Comparison of ENCODE assay signal across 19 mouse cellular contexts in genomic region chr6:35462484-35462883, GRCm38 (mm10).
DNase-seq lines count a peak whose midpoint lies in the region; ATAC-seq lines count a peak whose summit lies in the region.
"Had no signal": no experiment of that assay in that cellular context is flagged by ENCODE, and none has a peak within 500 bp of the region (broad histone marks: within the 10 kb centered on the region; RNA-seq: fewer than 3 reads in every experiment).

No protein-coding gene starts in this region.

- peak; percentile 83 for ATAC-seq in CD4-positive, CD25-positive, alpha-beta regulatory T cell, adult 4 months
- peak; percentile 83 for ATAC-seq in granulocyte monocyte progenitor cell, adult 5-6 weeks (replicated peaks; ENCODE audit: poor library complexity, severe bottlenecking)
- ATAC-seq in neutrophil, adult 5-6 weeks (ENCODE audit: extremely low read depth, insufficient number of reproducible peaks, low FRiP score, poor library complexity, severe bottlenecking): peak; percentile 84
- ATAC-seq: forebrain, postnatal 0 days; hindbrain, postnatal 0 days; lung, postnatal 0 days; midbrain, embryonic 15.5 days had no signal

- peak; percentile 18 for DNase-seq in A20 (ENCODE audit: low read depth, low spot score)
- DNase-seq in urinary bladder, postnatal 25 days (ENCODE audit: low spot score): no peak
- DNase-seq in heart, postnatal 10 days: no peak
- no peak for DNase-seq in kidney, adult 11 months
- DNase-seq: adrenal gland, postnatal 36 days; cerebellum, adult 11-12 months; cerebellum, postnatal 14 days; forebrain, postnatal 0 days; kidney, adult 2 months; kidney, postnatal 10 days; left cerebral cortex, postnatal 4 days; liver; right cerebral cortex, postnatal 4 days had no signal

- intact Hi-C loops in heart, postnatal 10 days (cut with DNase I): no loop called here
